Mouse (Mus musculus): ENCODE data around the gene Tmem147. TPM values are rescaled to one million over a fixed set of nuclear protein-coding genes. Genes with fewer than 3 reads are reported as not detected.

The Tmem147 gene
- polyA plus RNA-seq, 1 experiment from 2014 or later: 133 TPM

- Histone ChIP-seq H3K4me1 (replicated peaks; ENCODE audit: control insufficient read depth, insufficient read depth, low read length) (no peaks in the 10 kb centered on the region), H3K27ac (ENCODE audit: low read depth, low read length) (no peak overlapping the region), H3K9me3 (ENCODE audit: control insufficient read depth, low read length) (no peaks in the 10 kb centered on the region; the same call in 1 of the 2 replicates), H3K27me3 (ENCODE audit: control insufficient read depth, insufficient read depth, low read length) (peaks cover 3% of the 10 kb centered on the region; the same call in 1 of the 2 replicates), H3K9ac (ENCODE audit: low read length) (no peak overlapping the region), H3K4me2 (ENCODE audit: low read depth, low read length, severe bottlenecking) (no peak overlapping the region), H3K36me3 (ENCODE audit: control insufficient read depth, insufficient read depth, low read length) (no peaks in the 10 kb centered on the region), H3K4me3 (ENCODE audit: low read depth, low read length) (no peak overlapping the region)
- WGBS: 78% methylated on average over 2 of the region's 2 CpGs
- no peak for ATAC-seq (replicated peaks; ENCODE audit: low FRiP score)
- DNase-seq (ENCODE audit: low spot score): no peak
These were observed 45.9 kb downstream of the Tmem147 start for GRCm38 (mm10) chr7:30683425-30683824.

DNA sequence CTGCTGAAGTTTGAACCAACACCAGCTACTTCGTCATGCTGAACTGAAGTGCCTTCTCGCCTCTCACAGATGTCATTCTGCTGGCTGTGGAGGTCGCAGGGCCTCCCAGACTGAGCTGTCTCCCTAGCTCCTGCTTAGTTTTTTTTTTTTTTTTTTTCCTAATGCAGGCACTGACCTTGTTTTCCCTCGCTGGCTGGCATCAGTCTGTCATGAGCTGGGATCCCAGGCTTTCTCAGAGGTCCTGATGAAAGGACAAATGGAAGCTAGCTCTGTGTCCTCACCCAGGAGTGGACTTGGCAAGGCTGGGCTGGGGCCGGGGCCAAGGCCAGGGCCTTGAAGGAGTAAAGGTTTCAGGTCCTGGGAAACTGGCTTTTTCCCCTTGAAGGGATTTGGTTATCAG lies 47.4 kb downstream of the Tmem147 start:
- no peak overlapping the region for H3K4me3 ChIP-seq (ENCODE audit: low read depth, low read length)
- no peaks in the 10 kb centered on the region for H3K36me3 ChIP-seq (ENCODE audit: control insufficient read depth, insufficient read depth, low read length)
- H3K4me2 ChIP-seq (ENCODE audit: low read depth, low read length, severe bottlenecking): no peak overlapping the region
- no peaks in the 10 kb centered on the region for H3K27me3 ChIP-seq (ENCODE audit: control insufficient read depth, insufficient read depth, low read length)
- no peaks in the 10 kb centered on the region; the same call in 1 of the 2 replicates for H3K9me3 ChIP-seq (ENCODE audit: control insufficient read depth, low read length)
- no peaks in the 10 kb centered on the region for H3K4me1 ChIP-seq (replicated peaks; ENCODE audit: control insufficient read depth, insufficient read depth, low read length)
- no peak for DNase-seq (ENCODE audit: low spot score)
- WGBS: 78% methylated on average over 5 of the region's 5 CpGs
- no peak for ATAC-seq (replicated peaks; ENCODE audit: low FRiP score)
- H3K27ac ChIP-seq (ENCODE audit: low read depth, low read length): no peak overlapping the region
- H3K9ac ChIP-seq (ENCODE audit: low read length): no peak overlapping the region

DNA sequence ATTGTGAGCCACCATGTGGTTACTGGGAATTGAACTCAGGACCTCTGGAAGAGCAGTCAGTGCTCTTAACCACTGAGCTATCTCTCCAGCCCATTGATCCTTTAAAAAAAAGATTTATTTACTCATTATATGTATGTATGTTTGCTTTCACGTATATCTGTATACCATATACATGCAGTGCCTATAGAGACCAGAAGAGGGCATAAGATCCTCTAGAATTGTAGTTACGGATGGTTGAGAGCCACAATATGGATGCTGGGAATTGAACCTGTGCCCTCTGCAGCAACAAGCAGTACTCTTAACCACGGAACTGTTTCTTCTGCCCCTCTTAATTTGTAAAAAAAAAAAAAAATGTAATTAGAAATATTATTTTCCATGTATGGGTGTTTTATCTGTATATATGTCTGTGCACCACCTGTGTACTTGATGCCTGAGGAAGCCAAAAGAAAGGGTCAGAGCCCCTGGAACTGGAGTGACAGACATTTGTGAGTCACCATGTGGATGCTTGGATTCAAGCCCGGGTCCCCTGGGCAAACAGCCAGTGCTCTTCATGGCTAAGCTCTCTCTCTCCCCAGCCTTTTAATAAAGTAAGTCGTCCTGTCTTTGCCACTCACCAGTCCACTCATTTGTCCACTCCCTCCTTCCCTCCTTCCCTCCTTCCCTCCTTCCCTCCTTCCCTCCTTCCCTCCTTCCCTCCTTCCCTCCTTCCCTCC lies 50.9 kb downstream of the Tmem147 start:
- Histone ChIP-seq H3K27ac (ENCODE audit: low read depth, low read length) (no peak overlapping the region), H3K9me3 (ENCODE audit: control insufficient read depth, low read length) (no peaks in the 10 kb centered on the region; the same call in 1 of the 2 replicates), H3K4me1 (replicated peaks; ENCODE audit: control insufficient read depth, insufficient read depth, low read length) (no peaks in the 10 kb centered on the region), H3K4me2 (ENCODE audit: low read depth, low read length, severe bottlenecking) (no peak overlapping the region), H3K36me3 (ENCODE audit: control insufficient read depth, insufficient read depth, low read length) (no peaks in the 10 kb centered on the region), H3K9ac (ENCODE audit: low read length) (no peak overlapping the region), H3K27me3 (ENCODE audit: control insufficient read depth, insufficient read depth, low read length) (no peaks in the 10 kb centered on the region), H3K4me3 (ENCODE audit: low read depth, low read length) (no peak overlapping the region)
- WGBS: 71% methylated on average over 5 of the region's 5 CpGs
- ATAC-seq (replicated peaks; ENCODE audit: low FRiP score) (no peak), DNase-seq (ENCODE audit: low spot score) (no peak)

Other genes starting within 250 kb of the Tmem147 start
- gene Prodh2, start 235.9 kb downstream of the Tmem147 start, polyA plus RNA-seq (2014; fragmentation: Nextera tagmentation; extraction: Ambion mirVana): not detected in 2 replicates
- gene Arhgap33, start 194.5 kb downstream of the Tmem147 start, polyA plus RNA-seq (2014; fragmentation: Nextera tagmentation; extraction: Ambion mirVana): 66.0 and 72.7 TPM in 2 replicates
- 5.5 and 7.4 TPM in 2 replicates for gene Hspb6, start 177.4 kb downstream of the Tmem147 start, polyA plus RNA-seq (2014; fragmentation: Nextera tagmentation; extraction: Ambion mirVana)
- gene Proser3, start 177.2 kb downstream of the Tmem147 start, polyA plus RNA-seq (2014; fragmentation: Nextera tagmentation; extraction: Ambion mirVana): 20.0 and 23.6 TPM in 2 replicates
- 45.7 and 50.2 TPM in 2 replicates for gene Lin37, start 169.7 kb downstream of the Tmem147 start, polyA plus RNA-seq (2014; fragmentation: Nextera tagmentation; extraction: Ambion mirVana)
- gene U2af1l4, start 166.2 kb downstream of the Tmem147 start, polyA plus RNA-seq (2014; fragmentation: Nextera tagmentation; extraction: Ambion mirVana): 89.2 and 97.5 TPM in 2 replicates
- gene Gm49396, start 166.2 kb downstream of the Tmem147 start, polyA plus RNA-seq (2014; fragmentation: Nextera tagmentation; extraction: Ambion mirVana): 12.1 and 13.6 TPM in 2 replicates
- gene Psenen, start 165.9 kb downstream of the Tmem147 start, polyA plus RNA-seq (2014; fragmentation: Nextera tagmentation; extraction: Ambion mirVana): 96.1 and 99.3 TPM in 2 replicates
- 4.7 and 6.0 TPM in 2 replicates for gene Igflr1, start 164.1 kb downstream of the Tmem147 start, polyA plus RNA-seq (2014; fragmentation: Nextera tagmentation; extraction: Ambion mirVana)
- 14.3 TPM in 2 replicates for gene Kmt2b, start 140.8 kb downstream of the Tmem147 start, polyA plus RNA-seq (2014; fragmentation: Nextera tagmentation; extraction: Ambion mirVana)
- gene Zbtb32, start 130.6 kb downstream of the Tmem147 start, polyA plus RNA-seq (2014; fragmentation: Nextera tagmentation; extraction: Ambion mirVana): 0.15 and 0.31 TPM in 2 replicates
- 0.31 and 0.73 TPM in 2 replicates for gene Upk1a, start 116.7 kb downstream of the Tmem147 start, polyA plus RNA-seq (2014; fragmentation: Nextera tagmentation; extraction: Ambion mirVana)
- gene Cox6b1, start 103.4 kb downstream of the Tmem147 start, polyA plus RNA-seq (2014; fragmentation: Nextera tagmentation; extraction: Ambion mirVana): 700 and 735 TPM in 2 replicates
- not detected in 2 replicates for gene Etv2, start 93.7 kb downstream of the Tmem147 start, polyA plus RNA-seq (2014; fragmentation: Nextera tagmentation; extraction: Ambion mirVana)
- gene Rbm42, start 79.2 kb downstream of the Tmem147 start, polyA plus RNA-seq (2014; fragmentation: Nextera tagmentation; extraction: Ambion mirVana): 131 and 138 TPM in 2 replicates
- gene Haus5, start 64.5 kb downstream of the Tmem147 start, polyA plus RNA-seq (2014; fragmentation: Nextera tagmentation; extraction: Ambion mirVana): 68.9 and 76.6 TPM in 2 replicates
- not detected in 2 replicates for gene Pmis2, start 57.9 kb downstream of the Tmem147 start, polyA plus RNA-seq (2014; fragmentation: Nextera tagmentation; extraction: Ambion mirVana)
- not detected in 2 replicates for gene 2200002J24Rik, start 30.6 kb downstream of the Tmem147 start, polyA plus RNA-seq (2014; fragmentation: Nextera tagmentation; extraction: Ambion mirVana)
- 0.72 and 1.7 TPM in 2 replicates for gene Atp4a, start 17.3 kb downstream of the Tmem147 start, polyA plus RNA-seq (2014; fragmentation: Nextera tagmentation; extraction: Ambion mirVana)
- 0.33 and 1.5 TPM in 2 replicates for gene Gapdhs, start 14.1 kb upstream of the Tmem147 start, polyA plus RNA-seq (2014; fragmentation: Nextera tagmentation; extraction: Ambion mirVana)
- 0.27 and 1.8 TPM in 2 replicates for gene Sbsn, start 21.9 kb upstream of the Tmem147 start, polyA plus RNA-seq (2014; fragmentation: Nextera tagmentation; extraction: Ambion mirVana)
- not detected in 2 replicates for gene Dmkn, start 34.2 kb upstream of the Tmem147 start, polyA plus RNA-seq (2014; fragmentation: Nextera tagmentation; extraction: Ambion mirVana)
- not detected in 2 replicates for gene Krtdap, start 58.4 kb upstream of the Tmem147 start, polyA plus RNA-seq (2014; fragmentation: Nextera tagmentation; extraction: Ambion mirVana)
- not detected in 2 replicates for gene Ffar2, start 94.2 kb upstream of the Tmem147 start, polyA plus RNA-seq (2014; fragmentation: Nextera tagmentation; extraction: Ambion mirVana)
- not detected in 2 replicates for gene Ffar3, start 126.6 kb upstream of the Tmem147 start, polyA plus RNA-seq (2014; fragmentation: Nextera tagmentation; extraction: Ambion mirVana)
- not detected in 2 replicates for gene Ffar1, start 132.0 kb upstream of the Tmem147 start, polyA plus RNA-seq (2014; fragmentation: Nextera tagmentation; extraction: Ambion mirVana)
- not detected in 2 replicates for gene Cd22, start 150.8 kb upstream of the Tmem147 start, polyA plus RNA-seq (2014; fragmentation: Nextera tagmentation; extraction: Ambion mirVana)
- 0.11 and 0.20 TPM in 2 replicates for gene Mag, start 185.3 kb upstream of the Tmem147 start, polyA plus RNA-seq (2014; fragmentation: Nextera tagmentation; extraction: Ambion mirVana)
- not detected in 2 replicates for gene Hamp2, start 195.1 kb upstream of the Tmem147 start, polyA plus RNA-seq (2014; fragmentation: Nextera tagmentation; extraction: Ambion mirVana)
- gene Hamp, start 214.5 kb upstream of the Tmem147 start, polyA plus RNA-seq (2014; fragmentation: Nextera tagmentation; extraction: Ambion mirVana): not detected in 2 replicates
- 28.4 and 29.3 TPM in 2 replicates for gene Usf2, start 227.3 kb upstream of the Tmem147 start, polyA plus RNA-seq (2014; fragmentation: Nextera tagmentation; extraction: Ambion mirVana)
- gene Lsr, start 243.9 kb upstream of the Tmem147 start, polyA plus RNA-seq (2014; fragmentation: Nextera tagmentation; extraction: Ambion mirVana): 30.8 and 32.5 TPM in 2 replicates
- 0.81 and 1.3 TPM in 2 replicates for gene Fam187b, start 244.2 kb upstream of the Tmem147 start, polyA plus RNA-seq (2014; fragmentation: Nextera tagmentation; extraction: Ambion mirVana)

Measured in forebrain, embryonic 11.5 days (tissue).